Mouse (Mus musculus): ENCODE measurements at regions not wholly inside any gene's neighbourhood (a gene's known extent, or its start where the extent isn't known, plus 50 kb on each side); places are given as distances from the start of the nearest gene placed in this dataset.

- TF ChIP-seq CTCF (IDR thresholded peaks at IDR 0.05; ENCODE audit: insufficient read depth, low read length) (no peak), POLR2A (IDR thresholded peaks at IDR 0.05; ENCODE audit: borderline replicate concordance, extremely low read depth, low read depth, low read length) (no peak)
Measured at GRCm38 (mm10) chr2:133346789-133347424, 205.1 kb upstream of the Bmp2 start.
